Mouse (Mus musculus): ENCODE measurements around the gene Hyal2. TPM values are rescaled to one million over a fixed set of nuclear protein-coding genes. Genes with fewer than 3 reads are reported as not detected.

The Hyal2 gene
- total and polyA plus RNA-seq, 3 experiments = 31.3 to 32.0 TPM; not detected in 1

- no peak for TF ChIP-seq UBTF (IDR thresholded peaks at IDR 0.05; ENCODE audit: borderline replicate concordance, insufficient read depth, low read depth, low read length)
- peak; percentile 10; the same call in 1 of the 2 replicates for TF ChIP-seq MAX (IDR thresholded peaks at IDR 0.05; ENCODE audit: low read length)
- no peak for TF ChIP-seq BHLHE40 (IDR thresholded peaks at IDR 0.05; ENCODE audit: borderline replicate concordance, low read depth, low read length)
- peak; percentile 89 for TF ChIP-seq MYC (IDR thresholded peaks at IDR 0.05; ENCODE audit: low read depth, low read length)
- peak; percentile 77 for TF ChIP-seq CHD2 (IDR thresholded peaks at IDR 0.05; ENCODE audit: low read length)
- TF ChIP-seq ZMIZ1 (IDR thresholded peaks at IDR 0.05; ENCODE audit: low read depth, low read length) = no peak
- no peak for TF ChIP-seq EP300 (IDR thresholded peaks at IDR 0.05; ENCODE audit: low read depth in 1 of 2, low read length in 2 of 2)
- TF ChIP-seq NELFE (IDR thresholded peaks at IDR 0.05; ENCODE audit: low read depth, low read length) = peak; percentile 82
- TF ChIP-seq CHD1 (IDR thresholded peaks at IDR 0.05; ENCODE audit: low read depth, low read length) = no peak
- no peak for TF ChIP-seq RAD21 (IDR thresholded peaks at IDR 0.05; ENCODE audit: low read depth, low read length)
- 0 out of 2 replicates have a peak, but pooled peaks have one; percentile 67 for TF ChIP-seq POLR2AphosphoS2 (IDR thresholded peaks at IDR 0.05; ENCODE audit: low read length)
- peak; percentile 83 for TF ChIP-seq MXI1 (IDR thresholded peaks at IDR 0.05; ENCODE audit: low read depth, low read length)
- no peak for TF ChIP-seq GATA1 (IDR thresholded peaks at IDR 0.05; ENCODE audit: low read depth, low read length)
- TF ChIP-seq NRF1 (IDR thresholded peaks at IDR 0.05; ENCODE audit: insufficient read depth, low read depth, low read length, poor library complexity, severe bottlenecking) = peak; percentile 89
- no peak for TF ChIP-seq TAL1 (IDR thresholded peaks at IDR 0.05; ENCODE audit: low read length)
- peak; percentile 95 for TF ChIP-seq SIN3A (IDR thresholded peaks at IDR 0.05; ENCODE audit: low read length)
- TF ChIP-seq TCF12 (IDR thresholded peaks at IDR 0.05; ENCODE audit: low read depth, low read length) = no peak; the same call in 1 of the 2 replicates
- peak; percentile 99 for TF ChIP-seq HCFC1 (IDR thresholded peaks at IDR 0.05; ENCODE audit: low read depth, low read length)
- peak; percentile 48 to 83; a peak in 3 of 4 replicates for TF ChIP-seq POLR2A (IDR thresholded peaks at IDR 0.05; ENCODE audit: control insufficient read depth in 1 of 2, insufficient read depth in 1 of 2, low read depth in 1 of 2, low read length in 2 of 2, poor library complexity in 1 of 2)
- TF ChIP-seq USF2 (IDR thresholded peaks at IDR 0.05; ENCODE audit: borderline replicate concordance in 1 of 2, insufficient read depth in 1 of 2, low read depth in 1 of 2, low read length in 2 of 2) = no peak
- TF ChIP-seq RCOR1 (IDR thresholded peaks at IDR 0.05; ENCODE audit: low read depth, low read length) = no peak
Observed at GRCm38 (mm10) chr9:107541474-107542351, 26.0 kb upstream of the Hyal2 start, which contains the start of the genes Cyb561d2 and Nprl2 (continued).

- no peak for DNase-seq (ENCODE audit: low read depth, low spot score)
- peaks cover 10% of the 10 kb centered on the region for H3K79me2 ChIP-seq (ENCODE audit: control insufficient read depth, insufficient read depth, low read length, poor library complexity)
- H3K36me3 ChIP-seq (ENCODE audit: control insufficient read depth in 1 of 2, insufficient read depth in 2 of 2, low read length in 2 of 2) = peaks cover 0 to 2% of the 10 kb centered on the region in 2 experiments; a peak in 1 of 4 replicates
- peak overlapping the region; percentile 72 to 90 for H3K4me3 ChIP-seq (ENCODE audit: control insufficient read depth in 1 of 2, insufficient read depth in 1 of 2, low read depth in 2 of 2, low read length in 2 of 2)
- peak overlapping the region; percentile 51 for H3K27ac ChIP-seq (ENCODE audit: control insufficient read depth, low read depth, low read length)
- no peaks in the 10 kb centered on the region for H3K27me3 ChIP-seq (ENCODE audit: control insufficient read depth in 1 of 2, insufficient read depth in 2 of 2, low read length in 2 of 2)
- no peaks in the 10 kb centered on the region for H3K9me3 ChIP-seq (replicated peaks; ENCODE audit: insufficient read depth, low read length)
- H3K9ac ChIP-seq (ENCODE audit: control insufficient read depth, low read depth, low read length, poor library complexity, severe bottlenecking) = peak overlapping the region; percentile 82
- H3K4me1 ChIP-seq (ENCODE audit: control insufficient read depth in 1 of 2, insufficient read depth in 2 of 2, low read length in 2 of 2) = peaks cover 0 to 8% of the 10 kb centered on the region in 2 experiments; a peak in 1 of 4 replicates
- TF ChIP-seq HCFC1 (IDR thresholded peaks at IDR 0.05; ENCODE audit: low read depth, low read length) (no peak), MYB (IDR thresholded peaks at IDR 0.05; ENCODE audit: low read depth, low read length) (no peak), E2F4 (IDR thresholded peaks at IDR 0.05; ENCODE audit: borderline replicate concordance, low read depth, low read length) (no peak), MAZ (IDR thresholded peaks at IDR 0.05; ENCODE audit: low read depth, low read length) (peak; percentile 2; the same call in 1 of the 2 replicates), UBTF (IDR thresholded peaks at IDR 0.05; ENCODE audit: borderline replicate concordance, insufficient read depth, low read depth, low read length) (no peak), RCOR1 (IDR thresholded peaks at IDR 0.05; ENCODE audit: low read depth, low read length) (no peak)
Observed at GRCm38 (mm10) chr9:107542352-107542686, 25.4 kb upstream of the Hyal2 start.

Measured in MEL (cell line).